ENCODE assay signal across 17 mouse cellular contexts in the genomic region with DNA sequence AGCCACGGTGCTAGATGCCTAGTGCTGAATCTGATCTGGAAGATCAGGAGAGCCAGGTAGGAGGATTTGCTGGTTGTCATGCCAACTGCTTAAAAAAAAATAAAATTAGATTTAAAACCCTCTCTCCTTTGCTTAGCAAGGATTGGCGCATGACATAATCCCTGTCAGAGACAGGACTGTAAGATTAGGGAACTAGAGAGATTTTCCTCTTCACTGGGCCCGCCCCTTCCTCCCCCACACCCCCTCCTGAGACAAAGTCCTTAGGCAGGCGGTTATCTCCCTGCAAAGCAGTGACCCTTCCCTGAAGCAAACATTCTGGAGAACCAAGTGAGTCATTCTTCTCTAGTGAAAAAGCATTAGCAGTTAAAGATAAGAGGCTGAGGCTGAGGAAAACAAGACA. TPM values are rescaled to one million over a fixed set of nuclear protein-coding genes. Genes with fewer than 3 reads are reported as not detected.
DNase-seq lines count a peak whose midpoint lies in the region; ATAC-seq lines count a peak whose summit lies in the region.
"Had no signal": no experiment of that assay in that cellular context is flagged by ENCODE, and none has a peak within 500 bp of the region (broad histone marks: within the 10 kb centered on the region; RNA-seq: fewer than 3 reads in every experiment).

No protein-coding gene starts in this region.

- no peak overlapping the region for H3K27ac ChIP-seq in stomach, embryonic 15.5 days
- H3K27ac ChIP-seq: embryonic facial prominence, embryonic 12.5 days had no signal

- H3K27me3 ChIP-seq in stomach, embryonic 15.5 days (replicated peaks) = no peaks in the 10 kb centered on the region
- H3K27me3 ChIP-seq: embryonic facial prominence, embryonic 12.5 days had no signal

- no peaks in the 10 kb centered on the region for H3K36me3 ChIP-seq in stomach, embryonic 15.5 days
- H3K36me3 ChIP-seq: embryonic facial prominence, embryonic 12.5 days had no signal

- H3K9me3 ChIP-seq in stomach, embryonic 15.5 days = no peaks in the 10 kb centered on the region
- H3K9me3 ChIP-seq: embryonic facial prominence, embryonic 12.5 days had no signal

- no peak overlapping the region for H3K4me2 ChIP-seq in stomach, embryonic 15.5 days
- H3K4me2 ChIP-seq: embryonic facial prominence, embryonic 12.5 days had no signal

- DNase-seq in frontal cortex, postnatal 14 days (ENCODE audit: low spot score in 2 of 2) = no peak
- DNase-seq in ovary, postnatal 36 days (ENCODE audit: low spot score) = peak; percentile 10
- DNase-seq in ovary, postnatal 14 days (ENCODE audit: low spot score) = no peak
- DNase-seq in heart, postnatal 4 days = peak; percentile 6
- no peak for DNase-seq in cerebellum, adult 11 months
- DNase-seq: adrenal gland, postnatal 10 days; cerebellum, adult 11-12 months; kidney, postnatal 14 days had no signal

- H3K4me3 ChIP-seq in stomach, embryonic 15.5 days (replicated peaks) = no peak overlapping the region
- H3K4me3 ChIP-seq: embryonic facial prominence, embryonic 12.5 days had no signal

- 43% methylated on average over 4 of the region's 4 CpGs for WGBS in stomach, embryonic 15.5 days

- no peaks in the 10 kb centered on the region for H3K4me1 ChIP-seq in stomach, embryonic 15.5 days
- H3K4me1 ChIP-seq: embryonic facial prominence, embryonic 12.5 days had no signal

- no peak overlapping the region for H3K9ac ChIP-seq in stomach, embryonic 15.5 days
- H3K9ac ChIP-seq: embryonic facial prominence, embryonic 12.5 days had no signal

- ATAC-seq in frontal cortex, adult (ENCODE audit: low TSS enrichment) = peak; percentile 73
- ATAC-seq in stomach, embryonic 15.5 days (ENCODE audit: insufficient read depth, low FRiP score, low read depth) = peak; percentile 85
- no peak for ATAC-seq in megakaryocyte-erythroid progenitor cell, adult 5-6 weeks (replicated peaks; ENCODE audit: low FRiP score, low TSS enrichment, poor library complexity, severe bottlenecking)
- ATAC-seq: forebrain, embryonic 16.5 days had no signal

RNA-seq across cellular contexts. Expression of a gene that starts 1.2 kb away (rescaled TPM):
- not detected for total RNA-seq in heart, postnatal 4 days (2021)
- not detected in 2 replicates for polyA plus RNA-seq in stomach, embryonic 15.5 days (2015; fragmentation: Nextera tagmentation; extraction: Ambion mirVana)
- total RNA-seq in megakaryocyte-erythroid progenitor cell, adult 5-6 weeks (2014; fragmentation: Nextera tagmentation) = not detected in 2 replicates
- total RNA-seq in megakaryocyte-erythroid progenitor cell, adult 5-6 weeks (2017) = not detected in 2 replicates
- total RNA-seq: adrenal gland, postnatal 10 days; hematopoietic stem cell, adult 5-6 weeks; monocyte, adult 5-6 weeks had no signal
- polyA plus RNA-seq: embryonic facial prominence, embryonic 12.5 days; forebrain, embryonic 16.5 days; liver, embryonic 16.5 days had no signal

RNA-seq across cellular contexts. Expression of a gene that starts 37.9 kb away (rescaled TPM):
- not detected for total RNA-seq in heart, postnatal 4 days (2021)
- polyA plus RNA-seq in stomach, embryonic 15.5 days (2015; fragmentation: Nextera tagmentation; extraction: Ambion mirVana) = not detected in 2 replicates
- not detected in 2 replicates for total RNA-seq in megakaryocyte-erythroid progenitor cell, adult 5-6 weeks (2014; fragmentation: Nextera tagmentation)
- not detected in 2 replicates for total RNA-seq in megakaryocyte-erythroid progenitor cell, adult 5-6 weeks (2017)
- total RNA-seq: adrenal gland, postnatal 10 days; hematopoietic stem cell, adult 5-6 weeks; left cerebral cortex, postnatal 10 days; monocyte, adult 5-6 weeks had no signal
- polyA plus RNA-seq: embryonic facial prominence, embryonic 12.5 days; forebrain, embryonic 16.5 days; liver, embryonic 16.5 days had no signal

Comparison
In these comparisons a context has a peak if more than half of its experiments do, and no peak if none do; other contexts are left out.
1. DNase-seq: peak in ovary, postnatal 36 days (single experiment) and heart, postnatal 4 days (single experiment); none in frontal cortex, postnatal 14 days (0 of 2), ovary, postnatal 14 days (single experiment) and cerebellum, adult 11 months (single experiment).